Mouse (Mus musculus) bone marrow, adult 2 months (tissue): ENCODE measurements at regions not wholly inside any gene's neighbourhood (a gene's known extent, or its start where the extent isn't known, plus 50 kb on each side); places are given as distances from the start of the nearest gene placed in this dataset.

Source experiments
- CTCF ChIP-seq: fragments of 200-500 bp; IDR thresholded peaks from 2 replicates; pipeline ENCODE4 v1.5.1; 2011; ENCODE audit warnings: low read length, control low read depth; ENCODE audit not compliant: control insufficient read depth, insufficient read depth
- POLR2A ChIP-seq: fragments of 200-500 bp; IDR thresholded peaks from 2 replicates; pipeline ENCODE4 v1.6.1; 2011; ENCODE audit warnings: low read depth, mild to moderate bottlenecking, control low read depth, low read length, borderline replicate concordance; ENCODE audit not compliant: control insufficient read depth

- no peak for TF ChIP-seq CTCF
- TF ChIP-seq POLR2A: no peak
Observed at GRCm38 (mm10) chr2:133204295-133204866, 258.7 kb upstream of the Fermt1 start.
